Mouse (Mus musculus) adipocyte (in vitro differentiated cells): ENCODE measurements around the gene Pcdh7.
"Not testable (repeated sequence)": the region's sequence is repeated elsewhere in the genome, so short reads cannot be mapped to it uniquely, and the experiment has no call there.

Experiments used
- DNase-seq: peaks from one replicate; pipeline ENCODE4 v3.0.0-alpha.2; 2016; ENCODE audit warnings: low spot score

Gene Pcdh7

DNA sequence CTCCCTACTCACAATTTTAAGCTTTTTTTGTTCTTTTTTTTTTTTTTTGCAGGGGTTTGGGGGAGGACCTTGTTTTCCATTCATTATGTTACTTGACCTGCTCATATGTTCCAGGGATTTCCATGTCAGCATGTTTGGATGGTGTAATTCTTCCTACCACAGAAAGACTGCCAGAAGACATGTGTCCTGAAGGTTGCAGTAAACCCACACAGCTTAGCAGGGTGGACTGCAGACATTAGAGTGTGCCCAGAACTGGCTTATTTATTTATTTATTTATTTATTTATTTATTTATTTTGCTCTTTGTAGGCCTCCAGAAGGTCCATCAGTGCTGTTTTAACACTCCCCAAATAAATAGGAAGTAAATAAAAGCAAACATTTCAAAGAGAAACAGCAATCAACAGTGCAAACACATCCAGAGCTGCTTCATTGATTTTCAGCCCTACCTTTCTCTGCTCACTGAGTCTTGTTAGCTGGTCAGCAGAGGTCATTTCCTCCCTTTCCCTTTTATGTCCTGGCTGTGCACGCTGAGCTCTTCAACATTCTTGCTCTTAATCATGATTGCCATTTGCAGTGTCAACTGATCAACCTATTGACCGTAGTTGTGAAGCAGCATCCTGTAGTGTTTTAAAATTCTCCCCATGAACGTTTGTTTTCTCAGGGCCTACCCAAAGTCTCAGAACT, 401.3 kb downstream of the Pcdh7 start:
- DNase-seq = no peak

DNA sequence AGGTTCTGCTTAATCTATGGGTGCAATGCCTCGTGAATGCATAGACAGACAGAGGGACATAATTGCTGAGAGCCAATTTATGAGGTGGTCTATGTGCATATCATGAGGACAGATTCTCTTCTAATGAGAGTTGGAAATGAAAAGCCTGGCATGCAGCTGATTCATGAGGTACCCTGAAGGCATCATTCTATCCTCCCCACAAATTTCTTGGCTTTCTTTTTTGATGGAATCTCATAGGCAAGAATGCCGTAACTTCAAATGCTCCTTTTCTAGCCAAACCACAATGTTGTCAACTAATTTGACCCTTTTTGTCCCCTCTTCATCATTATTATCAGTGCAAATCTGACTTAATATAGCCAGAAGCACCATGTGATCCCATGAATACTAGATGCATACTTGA, 426.1 kb downstream of the Pcdh7 start:
- no peak for DNase-seq

GRCm38 (mm10) chr5:58153966-58154365, 436.2 kb downstream of the Pcdh7 start:
- DNase-seq = no peak

DNA sequence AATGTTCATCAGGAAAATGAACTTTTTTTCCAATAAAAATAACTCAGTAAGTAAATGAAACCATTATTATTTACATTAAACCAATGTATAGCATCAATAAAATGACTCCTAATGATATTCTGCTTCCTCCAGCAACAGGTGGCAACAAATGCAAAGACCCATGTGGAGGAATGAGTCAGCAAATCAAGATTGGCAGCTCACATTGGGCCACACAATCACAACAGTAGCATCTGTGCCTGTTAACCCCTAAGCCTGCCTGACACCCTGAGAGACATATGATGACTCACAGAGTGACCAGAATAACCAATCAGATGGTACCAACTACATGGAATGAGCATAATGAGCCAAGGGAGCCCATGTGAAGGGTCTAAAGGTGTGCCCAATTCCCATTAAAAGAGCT, 454.5 kb downstream of the Pcdh7 start:
- DNase-seq = no peak

DNA sequence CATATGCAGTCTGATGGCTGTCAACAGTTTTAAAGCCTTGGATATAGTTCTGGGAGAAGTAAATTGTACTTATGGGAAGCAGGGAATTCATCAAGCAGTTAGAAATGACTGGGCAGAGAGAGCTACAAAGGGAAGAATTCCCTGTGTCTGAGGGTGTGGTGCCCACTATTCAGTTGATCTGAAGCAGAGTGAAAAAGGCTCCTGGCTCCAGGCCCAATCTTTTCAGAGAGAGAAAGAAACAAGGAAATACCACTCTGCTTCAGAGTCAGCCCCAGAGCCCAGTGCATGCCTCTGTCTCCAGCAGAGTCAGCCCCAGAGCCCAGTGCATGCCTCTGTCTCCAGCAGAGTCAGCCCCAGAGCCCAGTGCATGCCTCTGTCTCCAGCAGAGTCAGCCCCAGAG, 456.6 kb downstream of the Pcdh7 start:
- DNase-seq = not testable (repeated sequence)

GRCm38 (mm10) chr5:58175532-58175931, 457.8 kb downstream of the Pcdh7 start:
- no peak for DNase-seq
